Mouse (Mus musculus) C2C12 (cell line): ENCODE results near the gene Gm4952. TPM values are rescaled to one million over a fixed set of nuclear protein-coding genes. Genes with fewer than 3 reads are reported as not detected.

Source experiments
- H3K27me3 ChIP-seq: one replicate; pipeline ENCODE4 v1.6.1; 2011; ENCODE audit not compliant: control insufficient read depth, insufficient read depth, insufficient read length
- H3K36me3 ChIP-seq: one replicate; pipeline ENCODE4 v1.6.1; 2011; ENCODE audit not compliant: control insufficient read depth, insufficient read depth
- H3K4me3 ChIP-seq: one replicate; pipeline ENCODE4 v1.5.1; 2011; ENCODE audit warnings: mild to moderate bottlenecking, control low read depth; ENCODE audit not compliant: poor library complexity, insufficient read depth, severe bottlenecking
- H3K79me2 ChIP-seq: one replicate; pipeline ENCODE4 v1.6.1; 2011; ENCODE audit not compliant: control insufficient read depth, insufficient read depth
- H3K79me3 ChIP-seq: one replicate; pipeline ENCODE4 v1.6.1; 2011; ENCODE audit warnings: low read depth, control low read depth
- H3ac ChIP-seq: one replicate; pipeline ENCODE3; 2011; ENCODE audit warnings: low read depth; ENCODE audit not compliant: control insufficient read depth, insufficient read length
- CEBPB ChIP-seq: IDR thresholded peaks from one replicate; pipeline ENCODE4 v1.6.1; 2011; ENCODE audit warnings: low read depth, mild to moderate bottlenecking, control low read depth, moderate library complexity
- CTCF ChIP-seq: IDR thresholded peaks from one replicate; pipeline ENCODE4 v1.5.1; 2011; ENCODE audit not compliant: control insufficient read depth, insufficient read depth, insufficient read length
- FOSL1 ChIP-seq: IDR thresholded peaks from one replicate; pipeline ENCODE4 v1.8.0; 2011; ENCODE audit warnings: mild to moderate bottlenecking, low read length; ENCODE audit not compliant: poor library complexity, insufficient read depth, severe bottlenecking
- MAX ChIP-seq: IDR thresholded peaks from one replicate; pipeline ENCODE4 v1.6.1; 2011; ENCODE audit warnings: mild to moderate bottlenecking, control low read depth
- MYOD1 ChIP-seq: IDR thresholded peaks from one replicate; pipeline ENCODE4 v1.6.1; 2011; ENCODE audit warnings: low read depth; ENCODE audit not compliant: control insufficient read depth, insufficient read length
- MYOG ChIP-seq: IDR thresholded peaks from one replicate; pipeline ENCODE4 v1.6.1; 2011; ENCODE audit not compliant: control insufficient read depth, insufficient read length; ENCODE audit errors: extremely low read depth
- USF1 ChIP-seq: IDR thresholded peaks from one replicate; pipeline ENCODE4 v1.6.1; 2011; ENCODE audit warnings: low read depth, mild to moderate bottlenecking, control low read depth, moderate library complexity
- long read RNA-seq, 2 experiments: library from polyadenylated mRNA; unstranded; transcript quantifications; one replicate each; pipeline ENCODE4 v2.0.0; 2019 to 2020
- polyA plus RNA-seq: library from polyadenylated mRNA; unstranded; fragments of >200 nt; fragmentation: generic; extraction: Trizol; gene quantifications from one replicate; pipeline ENCODE4 v1.2.1, GENCODE M21; 2012; ENCODE audit warnings: missing spikeins

Gene Gm4952
- not detected for polyA plus RNA-seq
- long read RNA-seq, experiment 1, result 0 reads
- long read RNA-seq, experiment 2, result 0 reads

DNA sequence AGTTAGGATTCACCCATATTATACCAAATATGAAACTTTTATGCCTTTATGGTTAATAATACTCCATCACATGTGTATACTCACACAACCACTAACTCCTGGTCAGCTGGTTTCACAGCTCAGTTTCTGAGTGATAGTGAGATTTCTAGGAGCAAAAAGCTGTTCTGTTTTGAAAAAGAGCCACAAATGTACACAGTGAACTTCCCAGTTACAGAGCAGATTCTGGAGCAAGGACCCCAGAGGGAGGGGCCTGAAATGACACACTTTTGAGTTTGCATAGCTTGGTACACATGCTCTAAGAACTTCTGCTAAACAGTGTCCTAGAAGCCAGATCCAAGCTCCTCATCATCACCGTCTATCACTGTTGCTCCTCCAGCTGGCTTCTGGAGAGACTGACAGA, at the start of gene Gm4952:
TSS of gene Gm4952 (plus strand) at position 301 of the 400 bp plus-strand sequence.
- H3K4me3 ChIP-seq, result no peak within 1 kb of the TSS
- no peaks in the 10 kb centered on the region for H3K27me3 ChIP-seq
- no peaks in the 10 kb centered on the region for H3K36me3 ChIP-seq
- H3K79me2 ChIP-seq, result no peaks in the 10 kb centered on the region
- TF ChIP-seq MYOG (no peak), MAX (no peak)
- H3ac ChIP-seq, result no peak within 1 kb of the TSS
- H3K79me3 ChIP-seq, result no peaks in the 10 kb centered on the region

GRCm38 (mm10) chr19:12550005-12550942, 49.5 kb upstream of the Gm4952 start:
- no peaks in the 10 kb centered on the region for H3K36me3 ChIP-seq
- TF ChIP-seq MYOD1 (no peak), CTCF (no peak), FOSL1 (no peak), MAX (no peak), USF1 (no peak), CEBPB (no peak), MYOG (no peak)
- H3K27me3 ChIP-seq, result no peaks in the 10 kb centered on the region
- H3ac ChIP-seq, result no peak overlapping the region
- no peaks in the 10 kb centered on the region for H3K79me2 ChIP-seq
- H3K79me3 ChIP-seq, result no peaks in the 10 kb centered on the region
- no peak overlapping the region for H3K4me3 ChIP-seq

GRCm38 (mm10) chr19:12556293-12556692, 43.5 kb upstream of the Gm4952 start:
- Histone ChIP-seq H3ac (no peak overlapping the region), H3K36me3 (no peaks in the 10 kb centered on the region), H3K27me3 (no peaks in the 10 kb centered on the region), H3K79me2 (no peaks in the 10 kb centered on the region), H3K79me3 (no peaks in the 10 kb centered on the region), H3K4me3 (no peak overlapping the region)
- TF ChIP-seq CEBPB (no peak), CTCF (no peak), USF1 (no peak), FOSL1 (no peak), MYOD1 (no peak), MYOG (no peak), MAX (no peak)

- Histone ChIP-seq H3K79me2 (no peaks in the 10 kb centered on the region), H3K79me3 (no peaks in the 10 kb centered on the region), H3K4me3 (no peak overlapping the region), H3K27me3 (no peaks in the 10 kb centered on the region), H3K36me3 (no peaks in the 10 kb centered on the region), H3ac (no peak overlapping the region)
- TF ChIP-seq MYOG (no peak), USF1 (no peak), CTCF (no peak), FOSL1 (no peak), CEBPB (no peak), MYOD1 (no peak), MAX (no peak)
Measured at GRCm38 (mm10) chr19:12558219-12558618, 41.6 kb upstream of the Gm4952 start.

GRCm38 (mm10) chr19:12564197-12564596, 35.6 kb upstream of the Gm4952 start:
- no peak for TF ChIP-seq MAX
- TF ChIP-seq CTCF, result no peak
- no peak for TF ChIP-seq MYOD1
- no peak for TF ChIP-seq CEBPB
- TF ChIP-seq USF1, result no peak
- no peak for TF ChIP-seq MYOG
- no peak for TF ChIP-seq FOSL1
- no peaks in the 10 kb centered on the region for H3K79me3 ChIP-seq
- H3K79me2 ChIP-seq, result no peaks in the 10 kb centered on the region
- H3K36me3 ChIP-seq, result no peaks in the 10 kb centered on the region
- H3ac ChIP-seq, result no peak overlapping the region
- H3K4me3 ChIP-seq, result no peak overlapping the region
- no peaks in the 10 kb centered on the region for H3K27me3 ChIP-seq

GRCm38 (mm10) chr19:12567011-12567410, 32.8 kb upstream of the Gm4952 start:
- H3K79me2 ChIP-seq, result no peaks in the 10 kb centered on the region

More at GRCm38 (mm10) chr19:12567011-12567410, 32.8 kb upstream of the Gm4952 start:
- Histone ChIP-seq H3K4me3 (no peak overlapping the region), H3ac (no peak overlapping the region), H3K79me3 (no peaks in the 10 kb centered on the region), H3K27me3 (no peaks in the 10 kb centered on the region), H3K36me3 (no peaks in the 10 kb centered on the region)
- TF ChIP-seq FOSL1, result no peak
- TF ChIP-seq USF1, result no peak
- TF ChIP-seq MYOG, result no peak
- no peak for TF ChIP-seq CEBPB
- TF ChIP-seq MAX, result no peak
- no peak for TF ChIP-seq MYOD1
- TF ChIP-seq CTCF, result no peak
